Comparison of ENCODE assay signal across 10 mouse cellular contexts in genomic region chr15:79281389-79281788, GRCm38 (mm10). TPM values are rescaled to one million over a fixed set of nuclear protein-coding genes. Genes with fewer than 3 reads are reported as not detected.
DNase-seq lines count a peak whose midpoint lies in the region; ATAC-seq and TF ChIP-seq lines count a peak whose summit lies in the region.
"Had no signal": no experiment of that assay in that cellular context is flagged by ENCODE, and none has a peak within 500 bp of the region (broad histone marks: within the 10 kb centered on the region; RNA-seq: fewer than 3 reads in every experiment).

No protein-coding gene starts in this region.

- no peak overlapping the region for H3K4me3 ChIP-seq in forebrain, embryonic 10.5 days
- H3K4me3 ChIP-seq in forebrain, embryonic 13.5 days = no peak overlapping the region
- H3K4me3 ChIP-seq in lung, embryonic 15.5 days = no peak overlapping the region
- H3K4me3 ChIP-seq in thymus, adult 2 months (ENCODE audit: control insufficient read depth, insufficient read depth, low read length) = no peak overlapping the region
- H3K4me3 ChIP-seq: erythroblast, embryonic 14.5 days had no signal

- no peak overlapping the region for H3K9ac ChIP-seq in forebrain, embryonic 13.5 days
- H3K9ac ChIP-seq in lung, embryonic 15.5 days = no peak overlapping the region

- peaks cover 4% of the 10 kb centered on the region; the same call in 1 of the 2 replicates for H3K36me3 ChIP-seq in forebrain, embryonic 10.5 days (replicated peaks)
- H3K36me3 ChIP-seq in forebrain, embryonic 13.5 days (ENCODE audit: poor library complexity, severe bottlenecking) = 0 out of 2 replicates have a peak, but pooled peaks cover 5% of the 10 kb centered on the region
- H3K36me3 ChIP-seq in lung, embryonic 15.5 days = no peaks in the 10 kb centered on the region
- H3K36me3 ChIP-seq in thymus, adult 2 months (ENCODE audit: control insufficient read depth, insufficient read depth, low read length) = 0 out of 2 replicates have a peak, but pooled peaks cover 1% of the 10 kb centered on the region

- peak; percentile 31 for DNase-seq in forebrain, embryonic 10.5 days (ENCODE audit: extremely low spot score, low spot score)
- DNase-seq in embryo, embryonic 11 days = peak; percentile 33
- peak; percentile 68 for DNase-seq in thymus, adult 2 months
- no peak for DNase-seq in frontal cortex, postnatal 36 days (ENCODE audit: low spot score in 2 of 2)
- DNase-seq in left cerebral cortex, adult 18-20 months (ENCODE audit: low spot score in 2 of 2) = no peak
- DNase-seq in layer of hippocampus, adult 9-10 months (ENCODE audit: low spot score) = no peak

- H3K4me2 ChIP-seq in forebrain, embryonic 13.5 days = no peak overlapping the region
- H3K4me2 ChIP-seq in lung, embryonic 15.5 days = no peak overlapping the region

- H3K27ac ChIP-seq in forebrain, embryonic 10.5 days = 0 out of 2 replicates have a peak overlapping the region, but pooled peaks have one; percentile 15
- no peak overlapping the region for H3K27ac ChIP-seq in forebrain, embryonic 13.5 days
- peak overlapping the region; percentile 77 for H3K27ac ChIP-seq in lung, embryonic 15.5 days
- no peak overlapping the region for H3K27ac ChIP-seq in thymus, adult 2 months (ENCODE audit: control insufficient read depth, insufficient read depth, low read length)

- no peaks in the 10 kb centered on the region for H3K9me3 ChIP-seq in forebrain, embryonic 10.5 days
- no peaks in the 10 kb centered on the region for H3K9me3 ChIP-seq in forebrain, embryonic 13.5 days (replicated peaks)
- H3K9me3 ChIP-seq in lung, embryonic 15.5 days = no peaks in the 10 kb centered on the region

- 90% methylated on average over 1 of the region's 1 CpGs for WGBS in forebrain, embryonic 10.5 days
- WGBS in forebrain, embryonic 13.5 days = 64% methylated on average over 1 of the region's 1 CpGs
- whole genome bisulfite sequencing in lung, embryonic 15.5 days = 50% methylated on average over 1 of the region's 1 CpGs
- WGBS in thymus, adult 2 months = 79% methylated on average over 1 of the region's 1 CpGs

- no peaks in the 10 kb centered on the region for H3K27me3 ChIP-seq in forebrain, embryonic 10.5 days (ENCODE audit: poor library complexity, severe bottlenecking)
- no peaks in the 10 kb centered on the region for H3K27me3 ChIP-seq in forebrain, embryonic 13.5 days
- no peaks in the 10 kb centered on the region for H3K27me3 ChIP-seq in lung, embryonic 15.5 days
- no peaks in the 10 kb centered on the region for H3K27me3 ChIP-seq in thymus, adult 2 months (ENCODE audit: control insufficient read depth, insufficient read depth, low read length)

- TF ChIP-seq POLR2A in thymus, adult 2 months (IDR thresholded peaks at IDR 0.05; ENCODE audit: control insufficient read depth, extremely low read depth, insufficient read depth, low read length, poor library complexity) = no peak

- no peak for ATAC-seq in forebrain, embryonic 13.5 days
- ATAC-seq in lung, embryonic 15.5 days (ENCODE audit: borderline replicate concordance, extremely low read depth, low FRiP score, low TSS enrichment) = peak; percentile 70

- TF ChIP-seq CTCF in thymus, adult 2 months (IDR thresholded peaks at IDR 0.05; ENCODE audit: borderline replicate concordance, control insufficient read depth, extremely low read depth, insufficient read depth, low read length, poor library complexity) = no peak

- peaks cover 8% of the 10 kb centered on the region for H3K4me1 ChIP-seq in forebrain, embryonic 10.5 days
- H3K4me1 ChIP-seq in forebrain, embryonic 13.5 days = no peaks in the 10 kb centered on the region
- H3K4me1 ChIP-seq in lung, embryonic 15.5 days = peaks cover 16% of the 10 kb centered on the region; the same call in 1 of the 2 replicates
- peaks cover 12% of the 10 kb centered on the region for H3K4me1 ChIP-seq in thymus, adult 2 months (replicated peaks; ENCODE audit: control insufficient read depth, insufficient read depth, low read length)

RNA-seq across cellular contexts. Expression of gene Baiap2l2, which starts 3.9 kb away (rescaled TPM):
- polyA plus RNA-seq in forebrain, embryonic 10.5 days (2016; fragmentation: Nextera tagmentation; extraction: Ambion mirVana) = 1.6 and 2.2 TPM in 2 replicates
- 0.63 and 2.1 TPM in 2 replicates for polyA plus RNA-seq in forebrain, embryonic 13.5 days (2015; fragmentation: Nextera tagmentation; extraction: Ambion mirVana)
- polyA plus RNA-seq in lung, embryonic 15.5 days (2015; fragmentation: Nextera tagmentation; extraction: Ambion mirVana) = 3.1 and 4.4 TPM in 2 replicates
- polyA plus RNA-seq in thymus, adult 2 months (2012; rRNA removed) = 0.68 and 2.9 TPM in 2 replicates
- total RNA-seq in left cerebral cortex, adult 18-20 months (2021) = 1 to 10 TPM; 3.1 to 4.9 TPM
- total RNA-seq: neutrophil, adult 5-6 weeks had no signal
- polyA plus RNA-seq: erythroblast, embryonic 14.5 days had no signal

RNA-seq across cellular contexts. Expression of gene Slc16a8, which starts 26.8 kb away (rescaled TPM):
- polyA plus RNA-seq in forebrain, embryonic 10.5 days (2016; fragmentation: Nextera tagmentation; extraction: Ambion mirVana) = 0.15 TPM in 1 of 2 replicates, not detected in the other
- 0.09 and 0.39 TPM in 2 replicates for polyA plus RNA-seq in forebrain, embryonic 13.5 days (2015; fragmentation: Nextera tagmentation; extraction: Ambion mirVana)
- 0.21 and 0.24 TPM in 2 replicates for polyA plus RNA-seq in lung, embryonic 15.5 days (2015; fragmentation: Nextera tagmentation; extraction: Ambion mirVana)
- 0.15 TPM in 1 of 2 replicates, not detected in the other for polyA plus RNA-seq in thymus, adult 2 months (2012; rRNA removed)
- not detected for total RNA-seq in left cerebral cortex, adult 18-20 months (2021)
- total RNA-seq: neutrophil, adult 5-6 weeks had no signal
- polyA plus RNA-seq: erythroblast, embryonic 14.5 days had no signal

RNA-seq across cellular contexts. Expression of gene Pla2g6, which starts 46.8 kb away (rescaled TPM):
- polyA plus RNA-seq in forebrain, embryonic 10.5 days (2016; fragmentation: Nextera tagmentation; extraction: Ambion mirVana) = 20.9 and 22.8 TPM in 2 replicates
- 24.9 and 29.6 TPM in 2 replicates for polyA plus RNA-seq in forebrain, embryonic 13.5 days (2015; fragmentation: Nextera tagmentation; extraction: Ambion mirVana)
- polyA plus RNA-seq in lung, embryonic 15.5 days (2015; fragmentation: Nextera tagmentation; extraction: Ambion mirVana) = 19.1 and 20.2 TPM in 2 replicates
- polyA plus RNA-seq in thymus, adult 2 months (2012; rRNA removed) = 65.2 and 71.4 TPM in 2 replicates
- total RNA-seq in left cerebral cortex, adult 18-20 months (2021) = 10 to 100 TPM; 18.4 to 21.2 TPM

RNA-seq across cellular contexts. Expression of gene Gm49486, which starts 52.2 kb away (rescaled TPM):
- polyA plus RNA-seq in forebrain, embryonic 10.5 days (2016; fragmentation: Nextera tagmentation; extraction: Ambion mirVana) = 0.14 and 0.52 TPM in 2 replicates
- polyA plus RNA-seq in forebrain, embryonic 13.5 days (2015; fragmentation: Nextera tagmentation; extraction: Ambion mirVana) = 0.96 and 1.3 TPM in 2 replicates
- polyA plus RNA-seq in lung, embryonic 15.5 days (2015; fragmentation: Nextera tagmentation; extraction: Ambion mirVana) = 0.31 and 0.46 TPM in 2 replicates
- polyA plus RNA-seq in thymus, adult 2 months (2012; rRNA removed) = 0.11 and 0.24 TPM in 2 replicates
- under 1 TPM; 0.16 to 0.42 TPM for total RNA-seq in left cerebral cortex, adult 18-20 months (2021)
- polyA plus RNA-seq: erythroblast, embryonic 14.5 days had no signal

RNA-seq across cellular contexts. Expression of gene Pick1, which starts 52.4 kb away (rescaled TPM):
- 47.8 and 50.5 TPM in 2 replicates for polyA plus RNA-seq in forebrain, embryonic 10.5 days (2016; fragmentation: Nextera tagmentation; extraction: Ambion mirVana)
- polyA plus RNA-seq in forebrain, embryonic 13.5 days (2015; fragmentation: Nextera tagmentation; extraction: Ambion mirVana) = 68.1 and 74.3 TPM in 2 replicates
- polyA plus RNA-seq in lung, embryonic 15.5 days (2015; fragmentation: Nextera tagmentation; extraction: Ambion mirVana) = 35.1 and 42.8 TPM in 2 replicates
- 27.1 and 27.7 TPM in 2 replicates for polyA plus RNA-seq in thymus, adult 2 months (2012; rRNA removed)
- 10 to 100 TPM; 47.1 to 54.0 TPM for total RNA-seq in left cerebral cortex, adult 18-20 months (2021)

Comparison
In these comparisons a context has a peak if more than half of its experiments do, and no peak if none do; other contexts are left out.
1. H3K27ac ChIP-seq: peak in forebrain, embryonic 10.5 days (single experiment) and lung, embryonic 15.5 days (single experiment); none in forebrain, embryonic 13.5 days (single experiment) and thymus, adult 2 months (single experiment).
2. DNase-seq: peak in forebrain, embryonic 10.5 days (single experiment), embryo, embryonic 11 days (single experiment) and thymus, adult 2 months (single experiment); none in frontal cortex, postnatal 36 days (0 of 2), left cerebral cortex, adult 18-20 months (0 of 2) and layer of hippocampus, adult 9-10 months (single experiment).